Mouse (Mus musculus): ENCODE results near the gene Slc25a33.

Gene Slc25a33

GRCm38 (mm10) chr4:149725661-149726350, 48.3 kb downstream of the Slc25a33 start:
- DNase-seq (ENCODE audit: low spot score): peak; percentile 80

GRCm38 (mm10) chr4:149724916-149725470, 49.1 kb downstream of the Slc25a33 start:
- no peak for DNase-seq (ENCODE audit: low spot score)

GRCm38 (mm10) chr4:149723855-149724731, 50.0 kb downstream of the Slc25a33 start:
- DNase-seq (ENCODE audit: low spot score): peak; percentile 49

- no peak for DNase-seq (ENCODE audit: low spot score)
These were observed 51.1 kb downstream of the Slc25a33 start for GRCm38 (mm10) chr4:149723021-149723390.

- DNase-seq (ENCODE audit: low spot score): no peak
These were observed 51.7 kb downstream of the Slc25a33 start for GRCm38 (mm10) chr4:149722104-149723020.

- DNase-seq (ENCODE audit: low spot score): no peak
These were observed 52.9 kb downstream of the Slc25a33 start for GRCm38 (mm10) chr4:149721163-149721562.

- DNase-seq (ENCODE audit: low spot score): no peak
These were observed 54.4 kb downstream of the Slc25a33 start for GRCm38 (mm10) chr4:149719686-149720085.

GRCm38 (mm10) chr4:149714542-149714941, 59.5 kb downstream of the Slc25a33 start:
- DNase-seq (ENCODE audit: low spot score): no peak

GRCm38 (mm10) chr4:149711955-149712354, 62.1 kb downstream of the Slc25a33 start:
- no peak for DNase-seq (ENCODE audit: low spot score)

- DNase-seq (ENCODE audit: low spot score): no peak
These were observed 62.6 kb downstream of the Slc25a33 start for GRCm38 (mm10) chr4:149711485-149711884.

GRCm38 (mm10) chr4:149710510-149710909, 63.6 kb downstream of the Slc25a33 start:
- peak; percentile 29 for DNase-seq (ENCODE audit: low spot score)

- no peak for DNase-seq (ENCODE audit: low spot score)
These were observed 68.1 kb downstream of the Slc25a33 start for GRCm38 (mm10) chr4:149705941-149706340.

GRCm38 (mm10) chr4:149705298-149705697, 68.8 kb downstream of the Slc25a33 start:
- no peak for DNase-seq (ENCODE audit: low spot score)

GRCm38 (mm10) chr4:149702210-149702979, 71.7 kb downstream of the Slc25a33 start, which contains the start of gene Pik3cd:
Gene Pik3cd (minus strand): TSS chr4:149702571.
- DNase-seq (ENCODE audit: low spot score): no peak

- no peak for DNase-seq (ENCODE audit: low spot score)
These were observed 72.5 kb downstream of the Slc25a33 start for GRCm38 (mm10) chr4:149701426-149702209.

- no peak for DNase-seq (ENCODE audit: low spot score)
These were observed 74.1 kb downstream of the Slc25a33 start for GRCm38 (mm10) chr4:149699953-149700352.

GRCm38 (mm10) chr4:149698197-149698821, 75.8 kb downstream of the Slc25a33 start:
- peak; percentile 32 for DNase-seq (ENCODE audit: low spot score)

GRCm38 (mm10) chr4:149697506-149698196, 76.4 kb downstream of the Slc25a33 start:
- no peak for DNase-seq (ENCODE audit: low spot score)

Data from urinary bladder, postnatal 25 days (tissue).